Mouse (Mus musculus) ES-E14 (cell line): ENCODE measurements at regions not wholly inside any gene's neighbourhood (a gene's known extent, or its start where the extent isn't known, plus 50 kb on each side); places are given as distances from the start of the nearest gene placed in this dataset.

Experiments
- DNase-seq: peaks from one replicate; pipeline ENCODE4 v3.0.0-alpha.2; 2013; ENCODE audit warnings: low read depth, low spot score
- H3K27ac ChIP-seq: 2 replicates; pipeline ENCODE4 v1.5.1; 2012; ENCODE audit warnings: low read depth, mild to moderate bottlenecking, low read length, moderate library complexity, mixed read lengths; ENCODE audit not compliant: poor library complexity, insufficient read depth, severe bottlenecking
- H3K36me3 ChIP-seq: 2 replicates; pipeline ENCODE4 v1.6.1; 2012; ENCODE audit warnings: mild to moderate bottlenecking, low read length, moderate library complexity, mixed read lengths; ENCODE audit not compliant: control insufficient read depth, poor library complexity, insufficient read depth, severe bottlenecking
- H3K4me1 ChIP-seq, 2 experiments: fragments of 150-350 bp in 1 of 2; sonication (generic) in 1 of 2; 2 replicates each; pipeline ENCODE4 v1.6.1; 2012; ENCODE audit warnings: low read length in 2 of 2, mild to moderate bottlenecking in 1 of 2, mixed read lengths in 1 of 2; ENCODE audit not compliant: control insufficient read depth in 2 of 2, insufficient read depth in 2 of 2, poor library complexity in 1 of 2
- H3K4me3 ChIP-seq, 2 experiments: fragments of 150-350 bp in 1 of 2; sonication (generic) in 1 of 2; 2 replicates each; pipeline ENCODE4 v1.5.1; 2012; ENCODE audit warnings: low read length in 2 of 2, low read depth in 1 of 2, mild to moderate bottlenecking in 1 of 2, mixed read lengths in 1 of 2; ENCODE audit not compliant: insufficient read depth in 1 of 2, poor library complexity in 1 of 2, severe bottlenecking in 1 of 2
- H3K9ac ChIP-seq: 2 replicates; pipeline ENCODE4 v1.6.1; 2012; ENCODE audit warnings: low read depth, mild to moderate bottlenecking, low read length, mixed read lengths; ENCODE audit not compliant: poor library complexity, insufficient read depth, severe bottlenecking
- H3K9me3 ChIP-seq: fragments of 150-350 bp; sonication (generic); 2 replicates; pipeline ENCODE4 v1.6.1; 2012; ENCODE audit warnings: low read depth, mild to moderate bottlenecking, low read length; ENCODE audit not compliant: control insufficient read depth, insufficient read depth
- CHD2 ChIP-seq: IDR thresholded peaks from 2 replicates; pipeline ENCODE4 v1.6.1; 2014; ENCODE audit warnings: mild to moderate bottlenecking, low read depth, low read length, inconsistent platforms
- HCFC1 ChIP-seq: IDR thresholded peaks from 2 replicates; pipeline ENCODE4 v1.6.1; 2012; ENCODE audit warnings: low read length, inconsistent platforms, borderline replicate concordance; ENCODE audit not compliant: insufficient read depth
- MAFK ChIP-seq: IDR thresholded peaks from 2 replicates; pipeline ENCODE4 v1.6.1; 2014; ENCODE audit warnings: mild to moderate bottlenecking, low read depth, low read length, inconsistent platforms; ENCODE audit not compliant: insufficient read depth
- ZC3H11A ChIP-seq: IDR thresholded peaks from 2 replicates; pipeline ENCODE4 v1.6.1; 2012; ENCODE audit warnings: low read depth, mild to moderate bottlenecking, inconsistent platforms, low read length, borderline replicate concordance
- ZNF384 ChIP-seq: IDR thresholded peaks from 2 replicates; pipeline ENCODE4 v1.6.1; 2012; ENCODE audit warnings: low read depth, low read length, inconsistent platforms
- in situ Hi-C, 2 experiments: fragments of 600-800 bp; cut with MboI; formaldehyde crosslinking; loops; one replicate each; pipeline ENCODE4 v1.15.1; 2025; ENCODE audit warnings: low sequenced_read_pairs in 2 of 2, inconsistent platforms in 1 of 2; ENCODE audit not compliant: unreplicated experiment in 2 of 2

GRCm38 (mm10) chr9:46462681-46463080, 142.9 kb upstream of the 4931429L15Rik start:
- Histone ChIP-seq H3K27ac (no peak overlapping the region), H3K4me3 (no peak overlapping the region), H3K4me1 (no peaks in the 10 kb centered on the region), H3K36me3 (no peaks in the 10 kb centered on the region), H3K9me3 (no peaks in the 10 kb centered on the region), H3K9ac (no peak overlapping the region)
- TF ChIP-seq HCFC1 (no peak), CHD2 (no peak), ZNF384 (no peak), ZC3H11A (no peak), MAFK (no peak)
- in situ Hi-C loops = no loop called here
- DNase-seq = no peak

DNA sequence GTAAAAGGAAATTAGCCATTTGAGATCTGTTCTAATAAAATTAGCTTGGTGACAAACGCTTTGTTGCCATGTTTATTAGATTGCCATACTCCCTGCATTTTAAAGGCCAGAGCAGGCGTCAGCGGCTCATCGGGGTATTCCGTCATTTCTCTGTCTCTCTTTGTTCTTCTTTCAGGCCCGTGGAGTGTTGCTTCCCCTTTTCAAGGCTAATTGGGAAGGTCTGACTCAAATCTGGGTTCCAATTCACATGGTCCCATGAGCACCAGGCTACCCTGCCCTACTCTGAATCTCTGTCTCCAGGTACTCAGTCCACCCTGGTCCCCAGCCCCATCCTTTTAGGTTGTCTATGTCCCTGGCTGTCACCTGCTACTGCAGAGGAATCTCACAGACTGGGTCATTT, 138.2 kb upstream of the 4931429L15Rik start:
- no peak overlapping the region for H3K27ac ChIP-seq
- TF ChIP-seq HCFC1 (no peak), ZNF384 (no peak), CHD2 (no peak), MAFK (no peak), ZC3H11A (no peak)
- H3K4me3 ChIP-seq = no peak overlapping the region
- no peaks in the 10 kb centered on the region for H3K9me3 ChIP-seq
- in situ Hi-C loops = no loop called here
- no peak for DNase-seq
- H3K36me3 ChIP-seq = no peaks in the 10 kb centered on the region
- no peaks in the 10 kb centered on the region for H3K4me1 ChIP-seq
- no peak overlapping the region for H3K9ac ChIP-seq

DNA sequence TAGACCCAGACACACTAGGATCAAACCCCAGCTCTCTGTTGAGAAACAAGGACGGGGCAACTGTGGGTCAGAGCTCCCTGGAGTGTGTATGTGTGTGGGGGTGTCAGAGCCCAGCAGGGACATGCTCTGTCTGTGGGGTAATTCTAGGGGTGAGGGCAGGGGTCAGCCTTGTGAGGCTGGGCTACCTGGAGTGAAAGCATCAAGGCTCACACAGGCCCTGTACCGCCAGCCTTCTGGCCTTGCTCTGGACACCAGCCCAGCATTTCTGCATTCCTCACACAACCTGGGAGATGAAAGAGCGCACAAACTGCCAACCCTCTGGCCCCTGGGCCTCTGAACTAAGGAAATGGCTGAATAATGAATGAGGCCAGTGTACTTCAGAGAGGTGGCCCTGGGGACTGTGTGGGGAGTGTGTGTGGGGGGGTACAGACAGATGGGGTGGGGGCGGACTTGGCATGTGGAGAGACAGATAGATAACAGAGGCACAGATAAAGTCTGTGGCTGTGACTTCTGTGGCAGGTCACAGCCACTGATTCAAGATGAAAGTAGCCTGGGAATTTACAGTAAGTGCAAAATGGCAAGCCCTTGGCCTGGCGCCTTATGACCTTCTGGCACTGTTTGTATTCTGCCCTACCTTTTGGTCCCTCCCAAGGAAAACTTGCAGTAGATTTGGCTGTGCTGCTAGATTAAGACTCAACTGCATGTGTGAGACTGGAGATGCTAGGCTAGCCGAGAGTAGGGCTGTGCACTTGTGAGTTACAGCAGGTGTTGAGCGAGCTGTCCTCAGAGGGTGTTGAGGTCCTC, 135.2 kb upstream of the 4931429L15Rik start:
- Histone ChIP-seq H3K4me1 (no peaks in the 10 kb centered on the region), H3K36me3 (no peaks in the 10 kb centered on the region), H3K4me3 (no peak overlapping the region), H3K27ac (no peak overlapping the region), H3K9ac (no peak overlapping the region), H3K9me3 (no peaks in the 10 kb centered on the region)
- in situ Hi-C loops = no loop called here
- no peak for TF ChIP-seq HCFC1
- no peak for TF ChIP-seq MAFK
- TF ChIP-seq CHD2 = no peak
- TF ChIP-seq ZC3H11A = no peak
- TF ChIP-seq ZNF384 = no peak
- no peak for DNase-seq

GRCm38 (mm10) chr9:46443191-46444095, 123.7 kb upstream of the 4931429L15Rik start:
- no peak for DNase-seq
- Histone ChIP-seq H3K36me3 (no peaks in the 10 kb centered on the region), H3K4me1 (0 out of 4 replicates have a peak, but pooled peaks cover 0 to 3% of the 10 kb centered on the region in 2 experiments), H3K27ac (no peak overlapping the region), H3K4me3 (peak overlapping the region; percentile 39 to 56), H3K9me3 (no peaks in the 10 kb centered on the region), H3K9ac (no peak overlapping the region)
- TF ChIP-seq ZNF384 (no peak), CHD2 (no peak), HCFC1 (no peak), MAFK (no peak), ZC3H11A (no peak)
- in situ Hi-C loops = no loop called here
